Mouse (Mus musculus) telencephalon, adult 2 months (tissue): Measurements from ENCODE around the gene Zfhx3.
A peak's percentile ranks its signal among the peaks of the same experiment; 100 is the strongest.

Experiments used
- DNase-seq: peaks from one replicate; pipeline ENCODE4 v3.0.0-alpha.2; 2011; ENCODE audit warnings: low read depth, low spot score

Gene Zfhx3

DNA sequence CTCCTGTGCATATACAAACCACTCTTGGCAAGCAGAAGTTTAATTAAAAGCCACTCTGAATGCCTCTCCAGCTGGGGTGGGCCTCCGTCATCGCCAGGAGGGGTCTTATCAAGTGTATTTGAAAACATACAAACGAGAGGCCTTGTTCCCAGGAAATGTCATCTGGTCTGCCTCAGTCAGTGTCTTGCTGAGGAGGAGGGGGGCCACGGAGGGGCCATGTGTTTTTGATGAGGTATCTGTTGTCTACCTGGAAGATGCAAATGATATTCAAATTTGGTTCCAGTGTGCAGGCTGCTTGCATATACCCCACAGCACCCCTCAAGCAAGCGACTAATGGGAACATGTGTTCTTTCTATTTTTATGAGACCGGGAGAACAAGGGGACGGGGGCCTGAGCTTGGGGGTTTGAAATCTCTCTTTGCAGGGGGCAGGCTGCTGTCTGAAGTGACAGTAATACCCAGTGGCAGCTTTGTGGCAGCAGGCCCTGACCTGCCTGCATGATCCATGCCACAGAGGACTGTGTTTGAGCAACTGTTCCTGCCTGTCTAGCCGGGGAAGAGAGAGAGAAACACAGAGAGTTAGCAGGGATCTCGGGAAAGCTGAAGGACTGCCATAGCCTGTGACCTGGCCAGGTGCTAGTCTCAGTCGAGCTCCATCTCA, 412.8 kb downstream of the Zfhx3 start:
- no peak for DNase-seq

DNA sequence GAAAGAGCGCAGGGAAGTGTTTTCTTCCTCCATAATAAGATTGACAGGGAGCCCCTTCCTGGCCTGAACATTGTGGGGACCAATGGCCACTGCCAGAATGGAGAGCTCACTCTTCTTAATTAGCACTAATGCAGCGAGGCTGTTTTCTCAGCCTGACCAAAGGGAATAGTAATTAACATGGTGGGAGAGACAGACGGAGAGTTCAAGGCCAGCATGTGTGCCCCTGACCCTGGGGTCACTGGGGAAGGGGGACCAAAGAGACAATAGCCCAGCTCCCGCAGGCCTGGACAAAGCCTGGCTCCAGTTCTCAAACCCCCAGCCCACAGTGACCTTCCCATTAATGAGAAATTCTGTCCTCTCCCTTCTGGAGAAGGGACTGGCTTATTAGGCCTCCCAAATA, 419.0 kb downstream of the Zfhx3 start:
- no peak for DNase-seq

DNA sequence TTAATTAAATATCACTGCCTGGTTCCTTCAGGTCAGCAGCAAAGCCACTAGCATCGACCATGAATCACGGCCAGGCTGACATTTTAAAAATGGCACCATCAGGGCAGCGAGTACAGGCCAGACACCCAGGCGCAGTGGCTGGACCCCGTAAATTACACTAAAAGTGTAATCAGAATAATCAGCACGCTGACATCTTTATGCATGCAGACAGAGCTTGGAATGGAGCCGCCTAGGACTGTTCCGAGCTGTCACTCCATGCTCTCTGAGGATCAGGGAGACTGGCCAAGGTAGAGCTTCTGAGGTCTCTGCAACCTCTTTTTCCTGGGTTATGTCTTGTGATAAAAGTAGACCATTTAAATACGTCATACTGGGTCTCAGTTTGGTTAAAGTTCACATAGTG, 420.0 kb downstream of the Zfhx3 start:
- DNase-seq = no peak

DNA sequence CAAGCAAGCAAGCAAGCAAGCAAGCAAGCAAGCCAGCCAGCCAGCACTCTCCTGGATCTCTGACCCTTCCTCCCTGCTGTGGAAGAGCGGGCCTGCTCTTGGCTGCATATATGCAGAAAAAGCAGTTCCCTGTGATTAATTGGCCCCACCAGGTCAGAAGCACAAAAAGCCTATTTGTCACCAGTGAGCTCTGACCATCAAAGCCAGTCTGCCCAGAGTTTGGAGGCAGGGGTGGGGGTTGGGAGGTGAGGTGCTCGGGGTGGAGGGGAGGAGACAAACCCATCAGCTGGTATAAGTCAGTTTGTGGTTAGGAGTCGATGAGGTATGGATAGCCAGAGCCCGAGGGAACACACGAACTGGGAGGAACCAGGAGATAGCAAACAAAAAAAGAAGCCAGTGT, 421.0 kb downstream of the Zfhx3 start:
- DNase-seq = no peak

DNA sequence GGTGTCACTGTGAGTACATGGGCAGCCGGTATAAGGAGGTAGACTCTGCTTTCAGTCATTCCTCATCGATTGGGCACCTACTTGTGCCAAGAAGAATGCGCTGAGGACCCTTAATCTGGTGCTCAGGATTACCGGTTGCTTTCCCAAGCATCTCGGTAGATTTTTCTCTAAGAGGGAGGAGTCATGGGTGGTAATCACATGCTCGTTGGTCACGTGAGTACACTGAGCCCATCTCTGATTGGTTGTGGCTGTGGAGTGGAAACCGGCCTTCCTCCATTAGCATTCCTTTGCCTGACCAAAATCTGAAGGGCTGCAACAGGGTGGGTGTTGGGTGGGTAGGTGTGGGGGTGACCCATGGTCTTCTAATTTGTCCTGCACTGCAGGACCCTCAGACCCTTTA, 421.4 kb downstream of the Zfhx3 start:
- no peak for DNase-seq

DNA sequence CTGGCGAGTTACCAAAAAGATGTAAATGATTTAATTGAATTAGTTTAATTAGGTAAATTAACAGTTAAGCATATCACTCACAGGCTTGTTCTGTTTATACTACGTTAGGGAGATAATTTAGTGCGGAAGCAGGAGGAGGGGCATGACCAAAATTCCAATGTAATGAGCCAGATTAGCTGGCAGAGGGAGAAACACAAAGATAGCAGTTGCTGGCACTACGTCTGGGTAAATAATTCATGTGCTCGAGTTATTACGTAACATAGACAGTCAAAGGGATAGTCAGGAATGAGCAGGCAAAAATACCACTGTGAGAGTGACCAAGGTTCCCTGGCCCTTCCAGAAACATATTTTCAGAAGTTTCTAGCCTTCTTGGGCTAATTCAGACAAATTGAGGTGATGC, 426.6 kb downstream of the Zfhx3 start:
- DNase-seq = peak; percentile 22

DNA sequence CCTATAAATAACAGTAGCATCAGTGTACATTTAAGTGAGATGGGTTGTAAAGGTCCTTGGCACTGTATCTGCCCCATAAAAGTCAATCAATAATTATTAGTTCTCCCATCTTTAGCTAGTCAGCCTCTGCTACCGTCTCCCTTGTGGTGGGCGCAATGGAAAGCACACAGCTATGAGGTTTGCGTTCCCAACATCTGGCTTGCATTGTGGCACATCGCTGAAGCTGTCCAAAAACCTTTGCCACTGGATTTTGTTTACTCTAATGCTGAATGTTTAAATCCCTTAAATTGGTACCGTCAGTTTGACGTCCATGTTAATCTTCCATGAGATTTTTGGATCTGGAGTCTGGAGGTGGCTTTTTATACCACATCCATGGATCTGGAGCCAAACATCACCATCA, 428.3 kb downstream of the Zfhx3 start:
- no peak for DNase-seq

DNA sequence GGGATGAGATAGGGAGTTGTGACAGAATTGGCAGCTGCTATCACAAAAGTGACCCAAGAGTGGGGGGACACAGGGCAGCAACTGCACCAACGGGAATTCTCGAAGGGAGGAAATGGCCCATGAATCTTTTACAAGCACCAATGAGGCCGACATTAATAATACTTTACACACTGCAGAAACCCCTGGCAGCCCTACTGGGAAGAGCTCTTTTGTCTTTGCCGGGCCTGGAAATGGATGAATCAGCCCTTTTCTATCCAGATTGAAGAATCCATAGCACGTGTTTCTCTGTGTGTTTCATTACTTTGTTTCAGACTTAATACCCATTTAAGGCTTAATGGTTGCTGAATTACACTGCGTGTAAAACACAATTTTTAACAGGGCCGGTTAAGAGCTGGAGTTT, 430.6 kb downstream of the Zfhx3 start:
- DNase-seq = no peak

DNA sequence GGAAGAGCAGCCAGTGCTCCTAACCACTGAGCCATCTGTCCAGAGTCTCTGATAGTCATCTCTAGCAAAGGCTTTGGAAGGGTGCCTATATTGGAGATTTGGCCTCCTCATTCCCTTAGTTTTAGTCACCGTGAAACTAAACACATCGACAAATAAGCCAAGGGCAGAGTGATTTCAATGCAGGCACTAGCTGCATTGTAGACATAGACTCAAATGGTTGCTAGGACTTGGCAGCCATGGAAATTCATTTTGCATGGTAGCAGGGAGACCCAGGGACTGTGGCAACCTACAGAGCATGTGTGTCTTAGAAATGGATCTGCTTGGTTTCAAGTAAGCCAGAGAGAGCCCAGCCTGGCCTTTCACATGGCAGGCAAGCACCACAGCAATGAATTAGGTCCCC, 435.6 kb downstream of the Zfhx3 start:
- no peak for DNase-seq

DNA sequence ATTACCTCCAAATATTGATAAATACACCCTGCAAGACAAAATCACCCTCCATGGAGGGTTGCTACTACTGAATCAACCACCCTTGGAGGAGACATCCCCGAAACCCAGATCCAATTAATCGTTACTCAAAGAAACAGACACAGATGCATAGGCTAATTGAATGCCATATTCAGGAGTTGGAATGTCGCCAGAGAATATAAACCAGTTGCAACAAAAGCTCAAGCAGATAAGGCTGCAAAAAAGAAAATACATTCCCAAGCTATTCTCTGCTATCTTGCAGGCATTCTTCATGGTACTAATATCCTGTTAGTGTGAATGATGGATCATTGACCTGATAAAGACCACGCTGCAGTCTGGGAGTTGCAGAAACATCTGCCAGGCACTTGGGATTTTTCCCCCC, 440.7 kb downstream of the Zfhx3 start:
- DNase-seq = no peak

DNA sequence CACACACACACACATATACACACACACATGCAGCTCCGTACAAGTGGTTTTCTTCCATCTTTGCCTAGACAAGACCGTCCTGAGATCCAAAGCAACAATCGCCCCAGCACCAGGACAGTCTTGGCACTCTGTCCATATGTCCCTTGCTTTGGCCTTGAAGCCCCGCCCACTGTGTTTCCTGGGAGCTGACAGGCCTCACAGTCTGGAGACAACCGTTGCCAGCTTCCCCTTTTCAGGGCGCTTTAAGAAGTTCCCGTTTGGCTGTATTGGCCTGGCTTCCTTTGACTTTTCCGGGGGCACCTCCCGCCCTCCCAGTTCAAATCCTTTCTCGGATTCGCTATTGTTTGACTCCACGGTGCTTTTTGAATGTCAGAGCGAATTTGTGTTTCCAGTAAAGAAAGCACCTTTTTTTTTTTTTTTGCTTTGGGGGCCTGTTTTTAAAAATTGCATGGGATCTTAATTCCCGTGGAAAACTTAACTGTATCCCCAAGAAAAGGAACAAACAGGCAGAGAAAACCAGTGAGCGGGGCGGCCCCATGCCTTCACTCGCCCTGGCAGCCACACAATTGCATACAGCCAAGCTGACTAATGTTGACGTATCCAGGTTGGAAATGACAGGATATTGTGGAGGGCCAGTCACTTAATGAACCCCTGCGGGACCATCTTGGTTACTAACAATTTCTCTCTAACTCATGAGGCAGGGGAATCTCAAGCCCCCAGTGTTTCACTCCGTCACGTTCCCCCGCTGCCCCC, 444.9 kb downstream of the Zfhx3 start:
- DNase-seq = no peak

DNA sequence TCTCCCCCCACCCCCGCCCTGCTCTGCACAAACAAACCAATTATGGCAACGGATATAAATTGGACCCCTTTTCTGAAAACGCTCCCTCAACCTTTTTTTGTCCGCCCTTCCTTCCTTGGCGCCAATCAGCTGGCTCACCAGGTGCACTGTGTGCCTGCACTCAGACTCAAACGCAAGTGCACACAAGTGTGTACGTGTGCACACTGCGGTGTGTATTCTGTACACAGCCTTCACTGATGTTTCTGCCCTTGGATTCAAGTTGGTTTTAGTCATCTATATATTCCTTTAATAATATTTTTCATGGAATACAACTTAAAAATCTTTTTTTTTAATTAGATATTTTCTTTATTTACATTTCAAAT, 445.4 kb downstream of the Zfhx3 start:
- no peak for DNase-seq

DNA sequence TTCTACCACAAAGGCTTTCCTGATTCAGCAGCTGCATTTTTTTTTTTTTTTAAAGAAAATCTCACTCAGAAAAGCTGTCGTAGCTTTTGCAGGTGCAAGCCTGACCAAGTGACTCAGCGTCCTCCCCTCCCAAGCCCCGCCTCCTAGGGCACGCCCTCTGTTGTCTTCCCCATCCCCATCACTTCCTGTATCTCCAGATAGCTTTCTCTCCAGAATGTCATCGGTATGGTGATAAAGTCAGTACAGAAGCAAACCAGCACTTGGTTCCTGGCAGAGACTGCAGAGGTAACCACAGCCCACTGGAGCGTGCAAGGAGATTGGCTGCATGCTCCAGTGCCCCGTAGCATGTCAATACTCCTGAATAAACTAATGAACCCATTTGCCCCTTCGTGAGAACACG, 450.5 kb downstream of the Zfhx3 start:
- DNase-seq = no peak

DNA sequence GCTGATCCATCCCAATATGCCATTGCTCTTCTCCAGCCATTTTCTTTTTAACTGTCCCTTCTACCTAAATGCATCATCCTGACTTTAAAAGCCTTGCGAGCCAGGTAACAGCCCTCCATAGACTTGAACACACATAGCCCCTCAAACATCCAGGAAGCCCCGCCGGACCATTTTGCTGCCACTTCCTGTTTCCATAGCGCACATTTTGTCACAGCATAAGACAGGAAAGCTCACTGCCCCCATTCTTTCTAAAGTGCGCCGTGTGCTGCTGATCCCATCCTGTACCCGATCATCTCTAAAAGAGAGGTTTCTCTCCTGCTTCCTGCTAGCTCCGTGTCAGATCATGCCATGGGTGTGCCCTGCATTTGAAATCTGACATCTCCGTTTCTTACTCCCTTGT, 459.7 kb downstream of the Zfhx3 start:
- no peak for DNase-seq

DNA sequence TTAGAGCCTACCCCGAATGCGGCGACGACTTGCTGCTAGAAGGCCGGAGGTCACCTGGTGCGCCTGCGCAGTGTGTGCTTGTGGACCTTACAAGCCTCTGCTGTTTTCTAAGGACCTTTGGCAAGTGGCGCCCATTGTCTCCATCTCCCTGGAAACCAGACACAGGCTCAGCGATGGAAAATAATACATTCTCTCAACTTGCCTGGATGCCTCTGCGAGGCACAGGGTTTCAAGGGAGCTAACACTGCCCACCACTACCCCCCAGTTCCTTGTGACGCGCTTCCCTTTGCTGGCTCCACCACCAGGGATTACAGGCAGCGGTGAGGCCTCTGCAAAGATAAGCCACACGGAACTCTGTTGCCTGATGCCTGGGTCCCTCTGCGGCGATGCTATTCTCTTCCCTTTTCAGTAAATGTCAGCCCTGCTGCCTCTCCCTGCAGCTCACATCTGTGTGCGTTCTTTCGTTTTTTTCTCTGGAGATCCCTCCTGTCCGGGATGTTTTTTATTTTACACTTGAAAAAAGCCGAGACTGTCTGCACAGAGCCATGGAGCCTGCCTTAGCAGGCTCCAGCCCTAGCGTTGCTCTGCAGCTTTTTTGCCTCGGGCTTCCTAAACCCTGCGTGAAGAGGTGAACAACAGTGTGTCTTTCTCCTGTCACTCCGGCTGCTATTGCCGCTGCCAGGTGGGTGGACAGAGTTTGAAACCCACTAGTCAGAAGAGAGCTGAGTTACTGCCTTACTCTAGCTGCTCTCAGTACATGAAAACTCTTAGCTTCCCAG, 464.5 kb downstream of the Zfhx3 start:
- no peak for DNase-seq

DNA sequence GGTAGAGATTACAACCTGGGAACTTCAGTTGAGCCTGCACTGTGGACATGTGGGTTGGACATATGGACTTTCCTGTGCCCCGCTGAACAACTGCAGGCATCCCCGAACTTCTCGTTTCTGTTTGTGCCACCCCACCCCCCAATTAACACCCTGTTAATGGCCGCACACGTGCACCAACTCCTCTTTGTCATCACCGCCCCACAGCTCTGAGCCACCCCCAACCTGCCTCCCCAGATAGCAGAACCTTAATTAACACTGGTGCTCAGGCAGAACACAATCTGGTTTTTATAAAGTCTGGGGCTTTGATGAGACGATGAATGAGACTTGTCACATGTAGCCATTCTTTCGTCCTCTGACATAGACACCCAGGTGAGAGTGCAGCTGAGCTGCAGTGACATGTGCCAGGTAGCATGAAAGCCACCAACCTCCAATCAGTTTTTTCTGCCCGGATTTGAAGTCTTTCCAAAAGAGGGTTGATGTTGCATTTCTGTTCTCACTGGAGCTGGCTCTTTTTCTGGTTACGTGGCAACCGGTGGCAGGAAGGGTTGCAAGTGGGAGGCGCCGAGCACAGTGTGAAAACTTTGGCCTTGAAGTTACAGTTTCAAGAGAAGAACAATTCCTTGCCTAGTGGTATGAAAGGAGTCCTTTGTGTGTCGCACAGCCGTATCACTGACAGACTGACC, 476.9 kb downstream of the Zfhx3 start:
- DNase-seq = no peak

DNA sequence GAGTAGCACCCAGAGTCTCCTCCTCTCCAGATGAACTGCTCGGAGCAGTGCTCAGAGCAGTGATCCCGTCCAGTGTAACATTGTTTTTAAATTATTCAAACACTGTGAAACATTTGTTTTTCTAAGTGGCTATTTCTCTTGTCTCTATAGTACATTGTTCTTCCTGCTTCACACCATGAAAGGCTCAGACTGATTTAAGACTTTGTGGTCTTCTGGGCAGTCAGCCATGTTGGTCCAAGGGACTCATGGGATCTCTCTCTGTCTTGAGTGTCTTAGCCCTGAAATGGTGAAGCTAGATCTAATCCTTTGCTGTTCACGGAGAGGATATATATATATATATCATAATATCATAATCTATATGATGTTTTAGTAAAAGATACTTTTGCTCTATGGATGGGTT, 480.1 kb downstream of the Zfhx3 start:
- DNase-seq = no peak

DNA sequence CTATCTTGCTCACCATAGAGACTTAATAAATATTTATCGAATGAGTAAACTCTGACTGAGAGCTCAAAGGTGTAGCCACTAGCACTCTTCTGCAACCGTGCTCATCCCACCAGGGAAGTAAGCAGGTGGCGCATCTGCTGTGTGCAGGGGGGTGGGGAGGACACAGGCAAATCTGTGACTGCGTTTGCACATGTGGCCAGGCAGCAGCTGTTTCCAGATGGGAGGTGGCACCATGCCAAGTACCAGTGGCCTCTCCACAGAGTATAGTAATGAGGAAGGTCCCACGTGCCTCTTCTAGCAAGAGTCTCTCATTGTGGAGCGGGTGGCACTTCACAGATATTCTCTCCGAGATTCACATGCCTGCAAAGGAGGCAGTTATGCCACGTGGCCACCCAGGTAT, 481.9 kb downstream of the Zfhx3 start:
- DNase-seq = no peak

DNA sequence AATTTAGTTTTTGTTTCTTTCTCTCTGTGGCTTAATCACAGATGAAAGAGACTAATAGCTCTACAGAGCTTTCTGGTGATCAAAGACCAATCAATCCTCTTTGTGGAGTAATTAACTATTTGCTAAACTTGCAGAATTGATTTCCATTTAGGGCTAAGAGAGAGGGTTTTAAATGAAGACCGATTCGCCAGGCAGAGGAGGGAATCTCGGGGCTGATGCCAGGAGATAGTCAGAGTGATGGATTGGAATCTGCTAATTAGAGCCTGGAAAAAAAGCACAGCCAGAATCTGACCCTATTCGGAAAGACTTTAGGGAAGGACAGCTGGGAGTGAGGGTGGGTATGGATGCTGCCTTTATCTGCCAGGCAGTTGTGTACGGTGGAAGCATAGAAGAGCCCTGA, 490.9 kb downstream of the Zfhx3 start:
- no peak for DNase-seq

DNA sequence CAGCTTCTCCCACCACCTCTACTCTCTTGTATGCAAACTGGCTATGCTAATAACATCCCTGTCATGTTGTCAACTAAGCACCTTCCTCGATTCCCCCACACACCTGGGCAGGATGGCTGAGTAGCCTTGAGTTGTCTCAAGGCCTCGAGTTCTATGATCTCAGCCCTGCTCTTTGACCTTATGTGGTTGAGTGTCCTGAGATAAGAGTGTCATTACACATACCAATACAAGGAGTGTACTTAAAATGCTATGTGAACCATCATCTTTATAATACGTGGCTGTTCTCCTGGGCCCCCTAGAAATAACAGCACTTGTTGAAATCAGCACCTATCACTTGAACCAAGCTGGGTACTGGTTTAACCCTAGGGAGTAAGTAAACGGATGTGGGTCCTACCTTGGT, 492.1 kb downstream of the Zfhx3 start:
- DNase-seq = no peak

DNA sequence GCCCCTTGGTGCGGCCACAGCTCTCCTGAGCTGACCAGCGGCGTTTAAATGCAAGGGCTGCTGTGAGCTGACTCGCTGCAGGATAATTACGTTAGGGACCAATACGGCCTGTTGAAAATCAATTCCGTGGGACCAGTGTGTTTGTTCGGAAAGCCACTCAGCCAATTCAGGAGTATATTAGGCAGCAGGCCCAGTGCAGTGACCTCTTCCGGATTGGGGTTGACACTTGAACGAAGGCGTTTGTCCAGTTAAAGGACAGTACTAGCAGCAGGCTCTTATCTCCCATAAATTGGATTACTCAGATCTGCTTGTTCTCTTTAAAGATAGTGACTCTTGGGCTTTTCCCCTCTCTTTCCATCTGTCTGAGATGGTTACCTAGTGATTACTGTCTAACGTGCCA, 493.9 kb downstream of the Zfhx3 start:
- DNase-seq = no peak

DNA sequence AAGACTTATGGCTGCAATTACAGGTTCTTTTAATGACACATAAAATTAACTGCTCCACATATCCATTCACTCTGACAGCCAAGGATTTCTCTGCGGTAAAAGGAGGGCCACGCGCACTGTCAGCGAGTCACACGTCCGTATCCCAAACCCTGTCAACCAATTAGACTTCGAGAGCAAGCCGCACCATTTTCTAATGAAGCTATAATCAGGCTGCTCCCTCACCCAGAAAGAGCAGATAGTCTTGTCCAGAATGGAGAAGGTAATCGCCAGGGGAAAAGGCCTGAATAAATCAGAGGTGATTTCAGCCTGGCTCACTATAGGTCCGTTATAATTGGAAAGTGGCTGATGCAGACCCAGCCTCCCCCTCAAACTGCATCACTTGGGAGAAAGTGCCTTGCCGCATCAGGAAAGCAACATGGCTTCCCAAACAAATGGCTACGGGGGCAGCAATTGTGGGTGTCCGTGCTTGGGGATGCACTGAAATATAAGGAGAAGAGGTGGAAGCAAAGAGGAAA, 494.9 kb downstream of the Zfhx3 start:
- DNase-seq = no peak
